ENCODE assay signal across 15 mouse cellular contexts in the genomic region with DNA sequence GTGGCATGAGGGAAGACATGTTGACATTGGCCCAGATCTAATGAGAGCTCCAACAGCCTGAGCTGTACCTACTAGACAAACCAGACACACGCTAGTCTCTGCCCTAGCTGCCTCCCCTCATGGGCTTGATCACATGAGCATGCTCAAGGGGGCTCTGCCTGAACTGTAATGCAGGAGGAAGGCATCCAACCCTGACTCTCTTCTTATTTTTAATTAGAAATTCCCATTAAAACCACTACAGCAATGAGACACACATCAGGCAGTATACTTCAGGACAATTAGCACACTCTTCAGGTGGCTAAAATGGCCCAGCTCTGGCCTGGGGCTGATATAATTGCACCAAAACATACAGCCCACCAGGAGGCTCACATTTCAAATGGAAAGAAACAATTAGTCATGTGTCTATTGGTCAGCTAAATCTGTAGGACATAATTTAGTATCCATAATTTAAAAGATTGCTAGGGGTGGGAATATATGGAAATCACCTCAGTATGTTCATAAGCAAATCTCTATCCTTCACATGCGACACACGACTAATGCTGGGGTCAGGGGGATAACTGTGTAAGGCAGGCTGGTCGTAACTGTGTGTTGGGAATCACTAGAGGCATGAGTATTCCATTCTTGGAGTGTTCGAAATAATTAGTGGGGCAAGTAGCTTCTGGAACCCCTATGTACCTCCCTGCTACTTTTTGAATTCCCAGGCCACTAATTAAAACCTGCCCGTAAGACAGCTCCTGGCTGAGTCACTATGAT.
DNase-seq lines count a peak whose midpoint lies in the region; ATAC-seq lines count a peak whose summit lies in the region.
"Had no signal": no experiment of that assay in that cellular context is flagged by ENCODE, and none has a peak within 500 bp of the region (broad histone marks: within the 10 kb centered on the region; RNA-seq: fewer than 3 reads in every experiment).

No protein-coding gene starts in this region.

- peak; percentile 72 for DNase-seq in heart, adult 11 months
- DNase-seq in heart, postnatal 25 days (ENCODE audit: low spot score) = no peak
- no peak for DNase-seq in ovary, postnatal 10 days (ENCODE audit: low spot score)
- DNase-seq in kidney, adult 11 months = no peak
- DNase-seq: adrenal gland, adult 2 months; cerebellum, postnatal 14 days; heart, adult 2 months; left cerebral cortex, postnatal 4 days; lung, postnatal 4 days had no signal

- intact Hi-C loops in heart, postnatal 25 days (cut with DNase I) = loop anchor here (5.0 kb wide), 1 partner anchor 78 kb away; no protein-coding TSS in a partner anchor

- H3K4me3 ChIP-seq in forebrain, embryonic 15.5 days = peak overlapping the region; percentile 16; the same call in 1 of the 2 replicates
- no peak overlapping the region for H3K4me3 ChIP-seq in hindbrain, embryonic 16.5 days (ENCODE audit: low read length)
- no peak overlapping the region for H3K4me3 ChIP-seq in neural tube, embryonic 13.5 days
- H3K4me3 ChIP-seq: heart, adult 2 months; intestine, embryonic 15.5 days; liver, embryonic 15.5 days had no signal

- no peaks in the 10 kb centered on the region for H3K27me3 ChIP-seq in forebrain, embryonic 15.5 days
- no peaks in the 10 kb centered on the region for H3K27me3 ChIP-seq in hindbrain, embryonic 16.5 days (replicated peaks; ENCODE audit: control insufficient read depth, insufficient read depth, low read length)
- H3K27me3 ChIP-seq in neural tube, embryonic 13.5 days = no peaks in the 10 kb centered on the region
- H3K27me3 ChIP-seq: intestine, embryonic 15.5 days; liver, embryonic 15.5 days had no signal

- H3K4me1 ChIP-seq in forebrain, embryonic 15.5 days = peaks cover 13% of the 10 kb centered on the region
- H3K4me1 ChIP-seq in hindbrain, embryonic 16.5 days (ENCODE audit: control insufficient read depth, insufficient read depth, low read depth, low read length) = peaks cover 3% of the 10 kb centered on the region
- H3K4me1 ChIP-seq in neural tube, embryonic 13.5 days (replicated peaks) = peaks cover 18% of the 10 kb centered on the region
- H3K4me1 ChIP-seq: intestine, embryonic 15.5 days; liver, embryonic 15.5 days had no signal

- WGBS in forebrain, embryonic 15.5 days = 14% methylated on average over 6 of the region's 6 CpGs
- 44% methylated on average over 6 of the region's 6 CpGs for WGBS in hindbrain, embryonic 16.5 days
- 48% methylated on average over 6 of the region's 6 CpGs for WGBS in neural tube, embryonic 13.5 days

- no peaks in the 10 kb centered on the region for H3K36me3 ChIP-seq in forebrain, embryonic 15.5 days
- H3K36me3 ChIP-seq in hindbrain, embryonic 16.5 days (ENCODE audit: control insufficient read depth, insufficient read depth, low read length) = no peaks in the 10 kb centered on the region
- H3K36me3 ChIP-seq in neural tube, embryonic 13.5 days = no peaks in the 10 kb centered on the region
- H3K36me3 ChIP-seq: intestine, embryonic 15.5 days; liver, embryonic 15.5 days had no signal

- peak overlapping the region; percentile 40; the same call in 1 of the 2 replicates for H3K27ac ChIP-seq in forebrain, embryonic 15.5 days (replicated peaks)
- H3K27ac ChIP-seq in hindbrain, embryonic 16.5 days (ENCODE audit: low read depth, low read length) = no peak overlapping the region
- H3K27ac ChIP-seq in neural tube, embryonic 13.5 days (replicated peaks) = peak overlapping the region; percentile 9; the same call in 1 of the 2 replicates
- H3K27ac ChIP-seq: heart, adult 2 months; intestine, embryonic 15.5 days; liver, embryonic 15.5 days had no signal

- peak; percentile 84 for ATAC-seq in forebrain, embryonic 15.5 days (replicated peaks)
- ATAC-seq in hindbrain, embryonic 16.5 days = peak; percentile 69
- peak; percentile 91 for ATAC-seq in neural tube, embryonic 13.5 days (ENCODE audit: low read depth)
- no peak for ATAC-seq in erythroblast, adult 5-6 weeks (replicated peaks; ENCODE audit: low FRiP score, poor library complexity, severe bottlenecking)
- ATAC-seq: intestine, embryonic 15.5 days had no signal

- no peaks in the 10 kb centered on the region for H3K9me3 ChIP-seq in forebrain, embryonic 15.5 days
- no peaks in the 10 kb centered on the region for H3K9me3 ChIP-seq in hindbrain, embryonic 16.5 days (ENCODE audit: control insufficient read depth, low read length)
- H3K9me3 ChIP-seq in neural tube, embryonic 13.5 days = no peaks in the 10 kb centered on the region
- H3K9me3 ChIP-seq: intestine, embryonic 15.5 days; liver, embryonic 15.5 days had no signal

- H3K9ac ChIP-seq in forebrain, embryonic 15.5 days (replicated peaks) = peak overlapping the region; percentile 24; the same call in 1 of the 2 replicates
- no peak overlapping the region for H3K9ac ChIP-seq in hindbrain, embryonic 16.5 days (ENCODE audit: low read depth, low read length)
- no peak overlapping the region for H3K9ac ChIP-seq in neural tube, embryonic 13.5 days
- H3K9ac ChIP-seq: intestine, embryonic 15.5 days; liver, embryonic 15.5 days had no signal

- peak overlapping the region; percentile 39 for H3K4me2 ChIP-seq in forebrain, embryonic 15.5 days (replicated peaks)
- H3K4me2 ChIP-seq in hindbrain, embryonic 16.5 days (ENCODE audit: low read length) = peak overlapping the region; percentile 35
- H3K4me2 ChIP-seq in neural tube, embryonic 13.5 days = peak overlapping the region; percentile 15
- H3K4me2 ChIP-seq: intestine, embryonic 15.5 days; liver, embryonic 15.5 days had no signal
